Mouse (Mus musculus): ENCODE measurements around the gene Gm7030. TPM values are rescaled to one million over a fixed set of nuclear protein-coding genes. Genes with fewer than 3 reads are reported as not detected.
A peak's percentile ranks its signal among the peaks of the same experiment; 100 is the strongest.
"Not testable (repeated sequence)": the region's sequence is repeated elsewhere in the genome, so short reads cannot be mapped to it uniquely, and the experiment has no call there.

Gm7030 gene
- polyA plus RNA-seq, 1 experiment from 2014 or later = not detected

GRCm38 (mm10) chr17:36093936-36094335 lies 35.3 kb downstream of the Gm7030 start:
- no peak overlapping the region for H3K4me3 ChIP-seq (replicated peaks; ENCODE audit: low read depth, low read length)
- H3K4me2 ChIP-seq (ENCODE audit: low read length) = no peak overlapping the region
- no peaks in the 10 kb centered on the region for H3K9me3 ChIP-seq (ENCODE audit: control insufficient read depth, low read length)
- H3K9ac ChIP-seq (replicated peaks; ENCODE audit: low read length) = no peak overlapping the region
- DNase-seq (no peak), ATAC-seq (ENCODE audit: low FRiP score, low TSS enrichment) (no peak)
- H3K36me3 ChIP-seq (ENCODE audit: control insufficient read depth, insufficient read depth, low read length) = no peaks in the 10 kb centered on the region
- WGBS = 31% methylated on average over 3 of the region's 3 CpGs
- H3K27ac ChIP-seq (replicated peaks; ENCODE audit: low read depth, low read length) = no peak overlapping the region
- no peaks in the 10 kb centered on the region for H3K4me1 ChIP-seq (ENCODE audit: control insufficient read depth, insufficient read depth, low read length)
- no peaks in the 10 kb centered on the region for H3K27me3 ChIP-seq (ENCODE audit: control insufficient read depth, insufficient read depth, low read length)

GRCm38 (mm10) chr17:36092520-36092919 lies 36.7 kb downstream of the Gm7030 start:
- not testable (repeated sequence) for DNase-seq; H3K27me3 ChIP-seq (ENCODE audit: control insufficient read depth, insufficient read depth, low read length); H3K9me3 ChIP-seq (ENCODE audit: control insufficient read depth, low read length); H3K27ac ChIP-seq (replicated peaks; ENCODE audit: low read depth, low read length); H3K4me2 ChIP-seq (ENCODE audit: low read length); H3K4me1 ChIP-seq (ENCODE audit: control insufficient read depth, insufficient read depth, low read length); ATAC-seq (ENCODE audit: low FRiP score, low TSS enrichment); H3K9ac ChIP-seq (replicated peaks; ENCODE audit: low read length); H3K4me3 ChIP-seq (replicated peaks; ENCODE audit: low read depth, low read length); H3K36me3 ChIP-seq (ENCODE audit: control insufficient read depth, insufficient read depth, low read length)

- not testable (repeated sequence) for H3K4me3 ChIP-seq (replicated peaks; ENCODE audit: low read depth, low read length); H3K4me1 ChIP-seq (ENCODE audit: control insufficient read depth, insufficient read depth, low read length); H3K27me3 ChIP-seq (ENCODE audit: control insufficient read depth, insufficient read depth, low read length); H3K9me3 ChIP-seq (ENCODE audit: control insufficient read depth, low read length); ATAC-seq (ENCODE audit: low FRiP score, low TSS enrichment); H3K9ac ChIP-seq (replicated peaks; ENCODE audit: low read length); H3K27ac ChIP-seq (replicated peaks; ENCODE audit: low read depth, low read length); H3K36me3 ChIP-seq (ENCODE audit: control insufficient read depth, insufficient read depth, low read length); DNase-seq; H3K4me2 ChIP-seq (ENCODE audit: low read length)
- WGBS = no CpG with 5 or more reads among the region's 2 CpGs
These were observed 37.3 kb downstream of the Gm7030 start for GRCm38 (mm10) chr17:36091933-36092332.

- 73% methylated on average over 1 of the region's 1 CpGs for WGBS
These were observed 43.2 kb downstream of the Gm7030 start for GRCm38 (mm10) chr17:36085976-36086375.

GRCm38 (mm10) chr17:36083870-36084451 lies 45.3 kb downstream of the Gm7030 start:
- Histone ChIP-seq H3K9ac (replicated peaks; ENCODE audit: low read length) (peak overlapping the region; percentile 55), H3K27me3 (ENCODE audit: control insufficient read depth, insufficient read depth, low read length) (peaks cover 7% of the 10 kb centered on the region; the same call in 1 of the 2 replicates), H3K9me3 (ENCODE audit: control insufficient read depth, low read length) (no peaks in the 10 kb centered on the region), H3K36me3 (ENCODE audit: control insufficient read depth, insufficient read depth, low read length) (no peaks in the 10 kb centered on the region), H3K4me1 (ENCODE audit: control insufficient read depth, insufficient read depth, low read length) (0 out of 2 replicates have a peak, but pooled peaks cover 3% of the 10 kb centered on the region), H3K4me2 (ENCODE audit: low read length) (peak overlapping the region; percentile 97), H3K27ac (replicated peaks; ENCODE audit: low read depth, low read length) (no peak overlapping the region), H3K4me3 (replicated peaks; ENCODE audit: low read depth, low read length) (peak overlapping the region; percentile 49)
- ATAC-seq (ENCODE audit: low FRiP score, low TSS enrichment) = 0 out of 2 replicates have a peak, but pooled peaks have one; percentile 50
- 1% methylated on average over 41 of the region's 42 CpGs for WGBS
- peak; percentile 46 for DNase-seq

More at GRCm38 (mm10) chr17:36085976-36086375, 43.2 kb downstream of the Gm7030 start:
- H3K36me3 ChIP-seq (ENCODE audit: control insufficient read depth, insufficient read depth, low read length); H3K27ac ChIP-seq (replicated peaks; ENCODE audit: low read depth, low read length); H3K27me3 ChIP-seq (ENCODE audit: control insufficient read depth, insufficient read depth, low read length); H3K4me3 ChIP-seq (replicated peaks; ENCODE audit: low read depth, low read length); DNase-seq; H3K4me2 ChIP-seq (ENCODE audit: low read length); H3K9me3 ChIP-seq (ENCODE audit: control insufficient read depth, low read length); H3K9ac ChIP-seq (replicated peaks; ENCODE audit: low read length); ATAC-seq (ENCODE audit: low FRiP score, low TSS enrichment); H3K4me1 ChIP-seq (ENCODE audit: control insufficient read depth, insufficient read depth, low read length): not testable (repeated sequence)

GRCm38 (mm10) chr17:36083266-36083869 lies 45.9 kb downstream of the Gm7030 start:
- Histone ChIP-seq H3K9ac (replicated peaks; ENCODE audit: low read length) (peak overlapping the region; percentile 55), H3K9me3 (ENCODE audit: control insufficient read depth, low read length) (no peaks in the 10 kb centered on the region), H3K27ac (replicated peaks; ENCODE audit: low read depth, low read length) (no peak overlapping the region), H3K27me3 (ENCODE audit: control insufficient read depth, insufficient read depth, low read length) (peaks cover 7% of the 10 kb centered on the region; the same call in 1 of the 2 replicates), H3K36me3 (ENCODE audit: control insufficient read depth, insufficient read depth, low read length) (no peaks in the 10 kb centered on the region), H3K4me1 (ENCODE audit: control insufficient read depth, insufficient read depth, low read length) (0 out of 2 replicates have a peak, but pooled peaks cover 3% of the 10 kb centered on the region), H3K4me2 (ENCODE audit: low read length) (peak overlapping the region; percentile 97), H3K4me3 (replicated peaks; ENCODE audit: low read depth, low read length) (peak overlapping the region; percentile 49)
- WGBS = 1% methylated on average over 46 of the region's 46 CpGs
- DNase-seq (peak; percentile 65), ATAC-seq (ENCODE audit: low FRiP score, low TSS enrichment) (peak; percentile 58)

GRCm38 (mm10) chr17:36082519-36083232 lies 46.5 kb downstream of the Gm7030 start:
- not testable (repeated sequence) for ATAC-seq (ENCODE audit: low FRiP score, low TSS enrichment); H3K4me1 ChIP-seq (ENCODE audit: control insufficient read depth, insufficient read depth, low read length); H3K9me3 ChIP-seq (ENCODE audit: control insufficient read depth, low read length); H3K36me3 ChIP-seq (ENCODE audit: control insufficient read depth, insufficient read depth, low read length); H3K9ac ChIP-seq (replicated peaks; ENCODE audit: low read length); DNase-seq; H3K27ac ChIP-seq (replicated peaks; ENCODE audit: low read depth, low read length); H3K27me3 ChIP-seq (ENCODE audit: control insufficient read depth, insufficient read depth, low read length)
- H3K4me3 ChIP-seq (replicated peaks; ENCODE audit: low read depth, low read length) = peak overlapping the region; percentile 49
- 27% methylated on average over 6 of the region's 6 CpGs for WGBS
- H3K4me2 ChIP-seq (ENCODE audit: low read length) = peak overlapping the region; percentile 97

GRCm38 (mm10) chr17:36081901-36082300 lies 47.3 kb downstream of the Gm7030 start:
- H3K4me1 ChIP-seq (ENCODE audit: control insufficient read depth, insufficient read depth, low read length); H3K9me3 ChIP-seq (ENCODE audit: control insufficient read depth, low read length); H3K4me3 ChIP-seq (replicated peaks; ENCODE audit: low read depth, low read length); DNase-seq; H3K27me3 ChIP-seq (ENCODE audit: control insufficient read depth, insufficient read depth, low read length); H3K36me3 ChIP-seq (ENCODE audit: control insufficient read depth, insufficient read depth, low read length); H3K9ac ChIP-seq (replicated peaks; ENCODE audit: low read length); H3K4me2 ChIP-seq (ENCODE audit: low read length); ATAC-seq (ENCODE audit: low FRiP score, low TSS enrichment); H3K27ac ChIP-seq (replicated peaks; ENCODE audit: low read depth, low read length): not testable (repeated sequence)

All from midbrain, embryonic 14.5 days (tissue).